Mouse (Mus musculus): ENCODE results near the gene Xpnpep1. TPM values are rescaled to one million over a fixed set of nuclear protein-coding genes. Genes with fewer than 3 reads are reported as not detected.

Xpnpep1 gene
- polyA plus RNA-seq, 1 experiment from 2014 or later, result 177 TPM

DNA sequence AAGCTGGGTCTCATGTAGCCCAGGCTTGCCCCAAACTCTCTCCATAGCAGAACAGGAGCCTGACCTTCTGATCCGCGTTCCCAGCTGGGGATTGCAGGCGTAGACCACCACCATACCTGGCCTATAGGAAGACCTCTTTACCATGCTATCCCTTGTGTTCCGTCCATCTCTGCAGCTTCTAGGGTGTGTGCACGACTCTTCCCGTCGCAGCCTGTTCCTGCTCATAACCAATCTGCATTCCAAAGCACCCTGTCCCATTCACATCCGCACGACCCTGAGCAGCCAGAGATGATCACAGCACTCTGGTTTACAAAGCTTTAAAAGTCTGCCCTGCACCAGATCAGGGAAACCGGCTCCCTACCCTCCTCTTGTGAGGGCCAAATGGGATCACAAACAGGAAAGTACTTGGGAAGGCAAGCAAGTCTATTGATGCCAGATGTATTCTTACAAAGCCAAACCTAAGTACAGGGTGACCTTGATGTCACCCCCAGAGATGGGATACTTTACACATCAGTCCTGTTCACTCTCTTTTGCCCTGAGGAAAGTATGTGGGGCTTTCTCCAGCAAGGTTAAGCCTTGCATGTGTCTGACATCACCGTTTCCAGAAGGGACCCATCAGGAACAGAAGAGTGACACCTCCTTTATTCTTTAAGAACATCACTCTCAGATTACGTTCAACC is 24.4 kb upstream of the Xpnpep1 start:
- ATAC-seq (replicated peaks; ENCODE audit: insufficient number of reproducible peaks, low FRiP score, low TSS enrichment, low read depth), result peak; percentile 58
- H3K36me3 ChIP-seq (replicated peaks; ENCODE audit: control insufficient read depth, insufficient read depth, low read depth, low read length), result no peaks in the 10 kb centered on the region
- no peak overlapping the region for H3K4me3 ChIP-seq (ENCODE audit: low read depth, low read length)
- DNase-seq (ENCODE audit: low spot score), result peak; percentile 83
- H3K4me2 ChIP-seq (ENCODE audit: low read depth, low read length), result no peak overlapping the region
- WGBS, result 36% methylated on average over 12 of the region's 12 CpGs
- H3K27ac ChIP-seq (replicated peaks; ENCODE audit: low read depth, low read length), result peak overlapping the region; percentile 58; the same call in 1 of the 2 replicates
- H3K9ac ChIP-seq (replicated peaks; ENCODE audit: low read length), result no peak overlapping the region
- no peaks in the 10 kb centered on the region for H3K27me3 ChIP-seq (ENCODE audit: control insufficient read depth, insufficient read depth, low read length)
- no peaks in the 10 kb centered on the region for H3K9me3 ChIP-seq (replicated peaks; ENCODE audit: control insufficient read depth, low read length)
- no peaks in the 10 kb centered on the region for H3K4me1 ChIP-seq (ENCODE audit: control insufficient read depth, insufficient read depth, low read length)

DNA sequence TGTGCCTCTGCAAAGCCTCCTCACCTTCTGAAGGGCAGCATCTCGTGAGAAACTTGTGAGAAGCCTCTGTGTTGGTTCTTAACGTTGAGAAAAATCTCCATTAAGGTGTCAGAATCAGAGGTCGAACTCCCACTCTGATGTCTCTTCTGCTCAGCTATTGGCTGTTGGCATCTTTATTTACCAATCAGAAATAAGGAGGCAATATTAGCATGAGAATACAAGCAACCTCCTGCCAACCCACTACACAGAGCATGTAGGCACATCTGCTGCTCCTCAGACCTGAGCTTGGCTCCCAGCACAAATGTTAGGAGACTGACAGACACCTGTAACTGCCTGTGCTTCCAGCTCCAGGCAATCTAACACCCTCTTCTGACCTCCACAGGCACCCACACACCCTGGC is 22.0 kb upstream of the Xpnpep1 start:
- H3K36me3 ChIP-seq (replicated peaks; ENCODE audit: control insufficient read depth, insufficient read depth, low read depth, low read length), result no peaks in the 10 kb centered on the region
- H3K9me3 ChIP-seq (replicated peaks; ENCODE audit: control insufficient read depth, low read length), result no peaks in the 10 kb centered on the region
- no peaks in the 10 kb centered on the region for H3K27me3 ChIP-seq (ENCODE audit: control insufficient read depth, insufficient read depth, low read length)
- no peak overlapping the region for H3K9ac ChIP-seq (replicated peaks; ENCODE audit: low read length)
- no peaks in the 10 kb centered on the region for H3K4me1 ChIP-seq (ENCODE audit: control insufficient read depth, insufficient read depth, low read length)
- H3K4me3 ChIP-seq (ENCODE audit: low read depth, low read length), result no peak overlapping the region
- WGBS, result 64% methylated on average over 3 of the region's 3 CpGs
- no peak for ATAC-seq (replicated peaks; ENCODE audit: insufficient number of reproducible peaks, low FRiP score, low TSS enrichment, low read depth)
- H3K27ac ChIP-seq (replicated peaks; ENCODE audit: low read depth, low read length), result no peak overlapping the region
- no peak overlapping the region for H3K4me2 ChIP-seq (ENCODE audit: low read depth, low read length)
- DNase-seq (ENCODE audit: low spot score), result no peak

DNA sequence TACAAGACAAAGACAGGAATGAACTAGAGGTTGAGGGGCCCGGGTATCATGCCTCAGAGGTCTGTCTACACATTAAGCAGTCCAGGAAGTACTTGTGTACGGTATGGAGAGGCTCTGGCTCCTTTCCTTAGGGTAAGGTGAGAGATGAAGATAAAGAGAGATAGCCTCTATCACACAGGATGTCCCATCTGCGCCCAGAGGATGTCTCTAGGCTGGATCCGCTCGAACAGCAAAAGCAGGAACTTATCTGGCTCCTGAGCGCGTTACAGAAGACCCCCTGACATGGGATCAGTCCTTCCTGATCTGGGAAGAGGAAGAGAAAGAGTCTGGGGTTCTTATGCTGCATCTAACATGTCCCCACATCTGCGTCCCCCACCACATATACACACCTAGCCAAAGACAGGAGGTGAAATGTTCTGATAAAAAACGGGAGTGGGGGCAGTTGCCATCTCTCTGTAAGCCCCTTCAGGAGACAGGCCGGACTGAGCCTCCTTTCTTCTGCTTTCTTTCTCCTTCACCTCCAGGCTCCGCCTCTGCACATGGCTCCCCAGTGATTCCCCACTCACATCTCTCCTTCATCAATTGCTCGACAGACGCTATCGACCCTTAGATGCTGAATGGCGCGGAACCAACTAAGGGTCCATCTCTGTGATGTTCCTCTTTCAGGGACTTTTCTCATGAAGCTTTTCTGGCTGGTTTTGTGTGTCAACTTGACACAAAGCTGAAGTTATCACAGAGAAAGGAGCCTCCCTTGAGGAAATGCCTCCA is 19.5 kb upstream of the Xpnpep1 start:
- H3K9me3 ChIP-seq (replicated peaks; ENCODE audit: control insufficient read depth, low read length), result no peaks in the 10 kb centered on the region
- no peaks in the 10 kb centered on the region for H3K36me3 ChIP-seq (replicated peaks; ENCODE audit: control insufficient read depth, insufficient read depth, low read depth, low read length)
- H3K4me3 ChIP-seq (ENCODE audit: low read depth, low read length), result no peak overlapping the region
- no peak overlapping the region for H3K4me2 ChIP-seq (ENCODE audit: low read depth, low read length)
- no peaks in the 10 kb centered on the region for H3K27me3 ChIP-seq (ENCODE audit: control insufficient read depth, insufficient read depth, low read length)
- DNase-seq (ENCODE audit: low spot score), result no peak
- no peak for ATAC-seq (replicated peaks; ENCODE audit: insufficient number of reproducible peaks, low FRiP score, low TSS enrichment, low read depth)
- H3K9ac ChIP-seq (replicated peaks; ENCODE audit: low read length), result no peak overlapping the region
- H3K27ac ChIP-seq (replicated peaks; ENCODE audit: low read depth, low read length), result no peak overlapping the region
- no peaks in the 10 kb centered on the region for H3K4me1 ChIP-seq (ENCODE audit: control insufficient read depth, insufficient read depth, low read length)
- 89% methylated on average over 16 of the region's 16 CpGs for WGBS

DNA sequence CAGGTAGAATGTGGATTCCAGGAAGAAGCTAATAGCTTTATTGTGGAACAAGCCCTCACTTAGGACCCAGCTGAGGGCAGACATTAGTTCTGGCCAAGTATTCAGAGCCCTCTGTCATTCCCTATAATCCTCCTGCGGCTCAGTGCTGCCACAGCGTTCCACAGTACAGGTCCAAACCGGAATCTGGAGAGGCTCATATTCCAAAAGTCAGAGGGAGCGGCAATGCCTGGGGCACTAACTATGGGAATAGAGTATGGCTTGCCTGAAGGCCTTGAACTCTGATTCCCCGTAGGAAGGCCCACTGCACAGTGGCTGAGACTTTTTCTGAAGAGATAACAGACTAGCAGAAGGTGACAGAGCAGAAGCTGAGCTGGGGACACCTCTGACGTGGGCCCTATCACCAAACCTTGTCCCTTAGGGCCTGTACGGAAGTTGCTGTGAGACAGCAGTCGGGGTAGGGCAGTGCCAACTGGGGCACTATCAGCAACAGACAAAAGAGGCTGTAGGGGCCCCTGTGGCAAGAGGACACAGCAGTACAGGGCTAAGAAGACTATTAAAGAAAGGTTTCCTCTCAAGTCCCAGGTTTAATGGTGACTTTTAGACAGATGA is 18.8 kb upstream of the Xpnpep1 start:
- ATAC-seq (replicated peaks; ENCODE audit: insufficient number of reproducible peaks, low FRiP score, low TSS enrichment, low read depth) (peak; percentile 67; the same call in 1 of the 2 replicates), DNase-seq (ENCODE audit: low spot score) (peak; percentile 58)
- H3K4me2 ChIP-seq (ENCODE audit: low read depth, low read length), result no peak overlapping the region
- H3K4me3 ChIP-seq (ENCODE audit: low read depth, low read length), result no peak overlapping the region
- no peaks in the 10 kb centered on the region for H3K9me3 ChIP-seq (replicated peaks; ENCODE audit: control insufficient read depth, low read length)
- H3K36me3 ChIP-seq (replicated peaks; ENCODE audit: control insufficient read depth, insufficient read depth, low read depth, low read length), result no peaks in the 10 kb centered on the region
- H3K27ac ChIP-seq (replicated peaks; ENCODE audit: low read depth, low read length), result no peak overlapping the region
- no peak overlapping the region for H3K9ac ChIP-seq (replicated peaks; ENCODE audit: low read length)
- WGBS, result 60% methylated on average over 8 of the region's 8 CpGs
- no peaks in the 10 kb centered on the region for H3K27me3 ChIP-seq (ENCODE audit: control insufficient read depth, insufficient read depth, low read length)
- H3K4me1 ChIP-seq (ENCODE audit: control insufficient read depth, insufficient read depth, low read length), result no peaks in the 10 kb centered on the region

DNA sequence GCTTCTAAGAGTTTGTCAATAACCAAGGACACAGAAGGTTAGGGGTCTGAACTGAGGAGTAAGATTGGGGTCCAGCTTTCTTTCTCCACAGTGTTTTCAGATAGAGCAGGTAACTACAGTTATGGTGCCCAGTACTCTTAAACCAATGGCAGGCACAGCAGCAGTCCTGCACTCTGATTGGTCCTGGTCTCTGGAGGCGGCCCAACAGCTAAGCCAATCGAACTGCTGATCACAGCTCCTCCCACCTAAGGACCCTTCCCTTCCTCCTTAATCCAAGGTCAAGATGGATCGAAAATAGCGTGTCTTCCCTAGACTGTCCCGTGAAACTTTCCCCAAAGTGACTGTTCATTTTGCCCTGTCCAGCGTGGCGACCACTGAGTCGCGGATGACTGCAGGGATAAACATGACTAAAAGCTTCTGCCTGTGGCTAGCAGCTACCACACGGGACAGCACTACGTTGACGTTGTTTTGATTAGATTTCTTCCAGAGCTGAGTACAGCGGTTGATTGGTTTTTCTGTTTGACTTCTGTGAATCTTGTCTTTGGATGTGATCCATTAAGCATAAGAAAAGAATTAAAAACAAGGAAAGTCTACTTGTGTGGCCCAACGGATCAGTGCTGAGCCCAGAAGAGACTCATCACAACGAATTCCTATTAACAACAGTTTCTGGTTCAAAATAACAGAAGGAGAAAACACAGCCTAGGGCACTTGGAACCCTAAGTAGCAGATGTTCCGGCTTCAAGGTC is 18.1 kb upstream of the Xpnpep1 start:
- H3K9me3 ChIP-seq (replicated peaks; ENCODE audit: control insufficient read depth, low read length), result no peaks in the 10 kb centered on the region
- DNase-seq (ENCODE audit: low spot score) (no peak), ATAC-seq (replicated peaks; ENCODE audit: insufficient number of reproducible peaks, low FRiP score, low TSS enrichment, low read depth) (0 out of 2 replicates have a peak, but pooled peaks have one; percentile 22)
- no peaks in the 10 kb centered on the region for H3K4me1 ChIP-seq (ENCODE audit: control insufficient read depth, insufficient read depth, low read length)
- H3K4me2 ChIP-seq (ENCODE audit: low read depth, low read length), result no peak overlapping the region
- 77% methylated on average over 16 of the region's 16 CpGs for WGBS
- H3K36me3 ChIP-seq (replicated peaks; ENCODE audit: control insufficient read depth, insufficient read depth, low read depth, low read length), result no peaks in the 10 kb centered on the region
- H3K27ac ChIP-seq (replicated peaks; ENCODE audit: low read depth, low read length), result no peak overlapping the region
- no peaks in the 10 kb centered on the region for H3K27me3 ChIP-seq (ENCODE audit: control insufficient read depth, insufficient read depth, low read length)
- H3K9ac ChIP-seq (replicated peaks; ENCODE audit: low read length), result no peak overlapping the region
- no peak overlapping the region for H3K4me3 ChIP-seq (ENCODE audit: low read depth, low read length)

DNA sequence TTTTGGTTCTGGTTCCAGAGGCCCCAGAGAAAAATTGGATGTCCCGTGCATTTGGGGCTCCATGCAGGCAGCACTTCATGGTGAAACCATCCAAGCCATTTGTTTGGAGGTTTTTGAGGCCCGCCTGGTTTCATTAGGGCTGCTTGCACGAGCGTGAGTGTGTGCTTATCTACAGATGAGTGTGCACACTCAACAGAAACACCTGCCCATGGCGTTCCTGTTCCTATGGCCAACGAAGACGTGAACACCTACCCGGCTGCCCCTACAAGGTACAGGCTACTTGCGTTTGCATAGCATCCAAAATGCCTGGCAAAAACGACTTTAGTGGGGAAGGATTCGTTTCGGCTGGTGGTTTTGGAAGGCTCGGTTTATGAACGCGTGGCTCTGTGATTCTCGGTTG is 13.3 kb upstream of the Xpnpep1 start:
- Histone ChIP-seq H3K9ac (replicated peaks; ENCODE audit: low read length) (no peak overlapping the region), H3K9me3 (replicated peaks; ENCODE audit: control insufficient read depth, low read length) (no peaks in the 10 kb centered on the region), H3K4me2 (ENCODE audit: low read depth, low read length) (no peak overlapping the region), H3K27me3 (ENCODE audit: control insufficient read depth, insufficient read depth, low read length) (no peaks in the 10 kb centered on the region), H3K27ac (replicated peaks; ENCODE audit: low read depth, low read length) (no peak overlapping the region), H3K4me3 (ENCODE audit: low read depth, low read length) (no peak overlapping the region), H3K36me3 (replicated peaks; ENCODE audit: control insufficient read depth, insufficient read depth, low read depth, low read length) (no peaks in the 10 kb centered on the region), H3K4me1 (ENCODE audit: control insufficient read depth, insufficient read depth, low read length) (no peaks in the 10 kb centered on the region; the same call in 1 of the 2 replicates)
- ATAC-seq (replicated peaks; ENCODE audit: insufficient number of reproducible peaks, low FRiP score, low TSS enrichment, low read depth), result no peak
- DNase-seq (ENCODE audit: low spot score), result no peak
- 93% methylated on average over 16 of the region's 16 CpGs for WGBS

DNA sequence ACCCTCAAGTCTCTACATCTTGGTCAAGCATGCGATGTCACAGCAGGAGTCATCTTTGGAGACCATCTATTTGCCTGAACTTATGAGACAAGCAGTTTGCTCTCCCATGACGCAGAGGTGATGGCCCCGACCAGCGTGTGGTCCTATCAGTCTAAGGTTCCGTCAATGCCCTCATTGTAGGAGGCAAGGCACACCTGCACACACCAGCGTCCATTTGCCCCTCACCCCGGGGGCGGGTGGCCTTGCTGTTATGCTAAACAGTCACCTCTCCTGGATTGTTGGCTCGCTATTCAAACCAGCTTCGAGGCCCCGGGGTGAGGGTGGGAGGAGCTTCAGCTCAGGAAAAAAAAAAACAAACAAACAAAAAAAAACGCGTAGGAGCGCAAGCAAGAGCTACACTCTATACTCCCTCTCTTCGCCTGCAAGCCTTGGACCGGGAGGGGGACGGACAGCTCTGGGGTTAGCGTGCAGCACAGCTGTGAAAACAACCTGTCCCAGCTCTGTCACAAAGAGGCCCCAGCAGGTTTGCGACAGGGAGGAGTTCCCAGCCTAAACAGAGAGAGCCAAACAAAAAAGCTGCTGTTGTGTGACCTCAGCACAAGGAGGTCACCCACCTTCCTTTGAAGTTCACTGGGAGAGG is 12.1 kb upstream of the Xpnpep1 start:
- H3K4me2 ChIP-seq (ENCODE audit: low read depth, low read length), result no peak overlapping the region; the same call in 1 of the 2 replicates

More for the DNA sequence above, 12.1 kb upstream of the Xpnpep1 start:
- H3K4me1 ChIP-seq (ENCODE audit: control insufficient read depth, insufficient read depth, low read length), result no peaks in the 10 kb centered on the region; the same call in 1 of the 2 replicates
- no peak overlapping the region for H3K4me3 ChIP-seq (ENCODE audit: low read depth, low read length)
- no peaks in the 10 kb centered on the region for H3K9me3 ChIP-seq (replicated peaks; ENCODE audit: control insufficient read depth, low read length)
- peak; percentile 71; the same call in 1 of the 2 replicates for ATAC-seq (replicated peaks; ENCODE audit: insufficient number of reproducible peaks, low FRiP score, low TSS enrichment, low read depth)
- 20% methylated on average over 19 of the region's 19 CpGs for WGBS
- no peak overlapping the region for H3K27ac ChIP-seq (replicated peaks; ENCODE audit: low read depth, low read length)
- H3K9ac ChIP-seq (replicated peaks; ENCODE audit: low read length), result no peak overlapping the region
- H3K36me3 ChIP-seq (replicated peaks; ENCODE audit: control insufficient read depth, insufficient read depth, low read depth, low read length), result no peaks in the 10 kb centered on the region
- no peaks in the 10 kb centered on the region for H3K27me3 ChIP-seq (ENCODE audit: control insufficient read depth, insufficient read depth, low read length)
- peak; percentile 68 for DNase-seq (ENCODE audit: low spot score)
